Mouse (Mus musculus) megakaryocyte, embryonic 14.5 days (primary cell): Measurements from ENCODE around the gene Mndal.
"Not testable (repeated sequence)": the region's sequence is repeated elsewhere in the genome, so short reads cannot be mapped to it uniquely, and the experiment has no call there.

Experiments
- FLI1 ChIP-seq: IDR thresholded peaks from 2 replicates; pipeline ENCODE4 v1.6.1; 2012; ENCODE audit warnings: low read length, inconsistent platforms, mixed read lengths
- GATA1 ChIP-seq: IDR thresholded peaks from 3 replicates; pipeline ENCODE4 v1.6.1; 2012; ENCODE audit warnings: mixed read lengths, low read length, inconsistent platforms, borderline replicate concordance

DNA sequence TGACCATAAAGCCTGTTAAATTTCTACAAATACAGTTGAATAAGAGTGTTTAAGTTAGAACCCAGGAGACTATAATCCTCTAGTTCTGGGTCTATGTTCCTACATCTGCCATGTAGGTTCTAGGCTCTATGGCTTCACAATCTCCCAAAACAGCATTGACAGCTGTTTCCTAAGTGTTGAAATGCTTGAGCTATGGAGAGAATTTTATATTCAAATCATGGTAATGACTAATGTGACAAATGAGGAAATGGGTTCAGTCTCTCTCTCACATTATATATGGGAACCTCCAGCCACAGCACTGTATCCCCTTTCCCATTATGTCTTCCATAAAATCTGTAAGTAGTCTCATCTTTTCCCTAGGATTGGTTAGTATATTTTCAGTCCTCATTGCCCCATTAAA, 33.9 kb downstream of the Mndal start:
- not testable (repeated sequence) for TF ChIP-seq GATA1, FLI1
